Mouse (Mus musculus): Measurements from ENCODE around the gene Setd1b. TPM values are rescaled to one million over a fixed set of nuclear protein-coding genes. Genes with fewer than 3 reads are reported as not detected.

Setd1b gene
- polyA plus RNA-seq, 1 experiment from 2014 or later: 7.4 TPM

DNA sequence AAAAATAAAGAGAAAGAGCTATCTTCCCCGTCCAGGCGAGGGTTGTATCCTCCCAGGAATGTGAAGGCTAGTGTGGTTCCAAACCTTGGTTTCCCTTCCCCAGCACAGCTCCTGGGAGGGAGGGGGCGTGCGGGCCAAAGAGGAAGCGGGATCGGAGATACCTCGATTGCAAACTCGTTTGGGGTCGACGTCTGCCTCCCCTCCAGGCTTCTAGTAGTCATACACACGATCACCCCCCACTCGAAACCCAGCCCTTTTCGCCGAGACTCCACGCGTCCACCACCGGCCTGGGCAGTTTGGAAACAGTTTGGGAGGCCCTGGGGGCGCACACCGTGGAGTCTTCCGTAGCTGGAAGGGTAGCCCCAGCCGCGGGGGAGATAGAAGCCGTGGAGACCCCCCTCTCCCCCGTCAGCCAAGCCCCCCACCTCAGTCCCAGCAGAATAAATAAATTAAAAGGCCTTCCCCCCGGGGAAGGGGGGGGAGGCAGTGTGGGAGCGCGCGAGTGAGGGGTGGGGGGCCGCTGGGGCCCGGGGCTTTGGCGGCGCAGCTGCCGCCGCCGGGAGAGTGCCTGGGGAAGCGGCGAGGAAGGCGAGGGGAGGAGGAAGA lies 335 bp upstream of the Setd1b start:
- peaks cover 55% of the 10 kb centered on the region for H3K4me1 ChIP-seq (replicated peaks)
- H3K9me3 ChIP-seq (replicated peaks): no peaks in the 10 kb centered on the region
- H3K4me2 ChIP-seq: peak overlapping the region; percentile 99
- WGBS: 1% methylated on average over 36 of the region's 38 CpGs
- peaks cover 17% of the 10 kb centered on the region for H3K36me3 ChIP-seq
- peak overlapping the region; percentile 100 for H3K9ac ChIP-seq
- H3K27me3 ChIP-seq (replicated peaks): no peaks in the 10 kb centered on the region
- H3K27ac ChIP-seq (ENCODE audit: poor library complexity, severe bottlenecking): peak overlapping the region; percentile 100
- peak overlapping the region; percentile 94 for H3K4me3 ChIP-seq
- ATAC-seq (ENCODE audit: insufficient number of reproducible peaks, low FRiP score): no peak

- H3K9ac ChIP-seq: peak overlapping the region; percentile 100
- ATAC-seq (ENCODE audit: insufficient number of reproducible peaks, low FRiP score): no peak
- no peaks in the 10 kb centered on the region for H3K27me3 ChIP-seq (replicated peaks)
- H3K9me3 ChIP-seq (replicated peaks): no peaks in the 10 kb centered on the region
- H3K4me1 ChIP-seq (replicated peaks): peaks cover 43% of the 10 kb centered on the region
- WGBS: 3% methylated on average over 24 of the region's 24 CpGs
- H3K4me3 ChIP-seq: peak overlapping the region; percentile 94
- H3K36me3 ChIP-seq: peaks cover 35% of the 10 kb centered on the region
- peak overlapping the region; percentile 100 for H3K27ac ChIP-seq (ENCODE audit: poor library complexity, severe bottlenecking)
- H3K4me2 ChIP-seq: peak overlapping the region; percentile 99
Measured at GRCm38 (mm10) chr5:123143251-123143970, 1.4 kb downstream of the Setd1b start.

GRCm38 (mm10) chr5:123143971-123144745 lies 2.2 kb downstream of the Setd1b start:
- Histone ChIP-seq H3K27me3 (replicated peaks) (no peaks in the 10 kb centered on the region), H3K9me3 (replicated peaks) (no peaks in the 10 kb centered on the region), H3K27ac (ENCODE audit: poor library complexity, severe bottlenecking) (peak overlapping the region; percentile 100), H3K4me1 (replicated peaks) (peaks cover 43% of the 10 kb centered on the region), H3K4me3 (peak overlapping the region; percentile 94), H3K4me2 (peak overlapping the region; percentile 99), H3K9ac (peak overlapping the region; percentile 100), H3K36me3 (peaks cover 42% of the 10 kb centered on the region)
- ATAC-seq (ENCODE audit: insufficient number of reproducible peaks, low FRiP score): no peak
- 8% methylated on average over 17 of the region's 17 CpGs for WGBS

DNA sequence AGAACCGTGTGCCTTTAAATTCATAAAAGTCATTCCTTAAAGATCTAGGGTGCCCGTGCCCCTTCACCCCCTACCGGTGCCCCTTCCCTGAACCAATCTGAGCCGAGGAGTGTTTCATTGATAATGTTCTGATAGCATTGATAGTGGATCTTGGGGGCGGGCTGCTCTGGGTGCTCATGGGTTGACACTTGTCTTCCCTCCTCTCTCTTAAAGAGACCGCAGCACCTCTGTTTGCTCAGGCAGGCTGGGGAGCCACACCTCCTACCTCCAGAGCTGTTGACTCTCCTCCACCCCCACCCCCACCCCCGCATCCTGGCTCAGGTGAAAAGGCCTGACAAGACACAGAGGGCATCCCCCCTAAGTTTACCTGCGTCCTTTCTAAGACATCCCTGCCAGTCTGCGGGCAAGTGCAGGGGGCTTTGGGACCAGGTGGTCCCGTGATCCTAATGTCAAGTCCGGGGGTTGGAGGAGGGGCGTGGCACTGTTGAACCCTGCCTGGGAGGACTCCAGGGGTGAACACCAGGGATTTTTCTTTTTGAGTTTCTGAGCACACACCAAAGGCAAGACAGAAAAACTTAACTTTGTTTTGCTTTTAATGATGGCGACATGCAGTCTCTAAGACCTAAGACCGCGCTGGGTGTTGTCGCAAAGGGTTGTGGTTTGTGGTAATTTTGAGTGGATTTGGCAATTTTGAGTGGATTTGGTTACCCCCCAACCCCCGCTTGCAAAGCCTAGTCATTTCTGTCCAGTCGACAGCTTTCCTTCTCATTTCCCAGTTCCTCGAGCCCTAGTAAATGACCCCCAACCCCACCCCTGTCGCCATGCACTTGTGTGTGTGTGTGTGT lies 3.0 kb downstream of the Setd1b start:
- ATAC-seq (ENCODE audit: insufficient number of reproducible peaks, low FRiP score): no peak
- H3K9me3 ChIP-seq (replicated peaks): no peaks in the 10 kb centered on the region
- H3K4me2 ChIP-seq: peak overlapping the region; percentile 99
- peak overlapping the region; percentile 94 for H3K4me3 ChIP-seq
- H3K4me1 ChIP-seq (replicated peaks): peaks cover 48% of the 10 kb centered on the region
- H3K27ac ChIP-seq (ENCODE audit: poor library complexity, severe bottlenecking): 0 out of 2 replicates have a peak overlapping the region, but pooled peaks have one; percentile 15
- WGBS: 42% methylated on average over 20 of the region's 20 CpGs
- peaks cover 46% of the 10 kb centered on the region for H3K36me3 ChIP-seq
- peak overlapping the region; percentile 100 for H3K9ac ChIP-seq
- H3K27me3 ChIP-seq (replicated peaks): no peaks in the 10 kb centered on the region

GRCm38 (mm10) chr5:123146357-123146756 lies 4.4 kb downstream of the Setd1b start:
- no peak overlapping the region for H3K4me2 ChIP-seq

DNA sequence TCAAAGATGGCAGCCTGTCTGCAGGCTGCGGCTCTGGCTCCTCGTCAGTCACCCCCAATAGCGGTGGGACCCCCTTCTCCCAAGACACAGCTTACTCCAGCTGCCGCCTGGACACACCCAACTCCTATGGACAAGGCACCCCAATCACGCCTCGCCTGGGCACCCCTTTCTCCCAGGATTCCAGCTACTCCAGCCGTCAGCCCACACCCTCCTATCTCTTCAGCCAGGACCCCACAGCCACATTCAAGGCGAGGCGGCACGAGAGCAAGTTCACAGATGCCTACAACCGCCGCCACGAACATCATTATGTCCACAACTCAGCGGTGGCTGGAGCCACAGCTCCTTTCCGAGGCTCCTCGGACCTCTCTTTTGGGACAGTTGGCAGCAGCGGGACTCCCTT lies 5.6 kb downstream of the Setd1b start:
- no peaks in the 10 kb centered on the region for H3K9me3 ChIP-seq (replicated peaks)
- no peak overlapping the region for H3K9ac ChIP-seq
- H3K27me3 ChIP-seq (replicated peaks): no peaks in the 10 kb centered on the region
- H3K4me2 ChIP-seq: no peak overlapping the region
- H3K4me1 ChIP-seq (replicated peaks): peaks cover 65% of the 10 kb centered on the region
- no peak overlapping the region for H3K27ac ChIP-seq (ENCODE audit: poor library complexity, severe bottlenecking)
- ATAC-seq (ENCODE audit: insufficient number of reproducible peaks, low FRiP score): no peak
- H3K4me3 ChIP-seq: no peak overlapping the region
- H3K36me3 ChIP-seq: peaks cover 72% of the 10 kb centered on the region
- WGBS: 78% methylated on average over 17 of the region's 17 CpGs

More at GRCm38 (mm10) chr5:123146357-123146756, 4.4 kb downstream of the Setd1b start:
- Histone ChIP-seq H3K27me3 (replicated peaks) (no peaks in the 10 kb centered on the region), H3K36me3 (peaks cover 59% of the 10 kb centered on the region), H3K9ac (no peak overlapping the region), H3K4me1 (replicated peaks) (peaks cover 62% of the 10 kb centered on the region), H3K4me3 (no peak overlapping the region), H3K27ac (ENCODE audit: poor library complexity, severe bottlenecking) (no peak overlapping the region), H3K9me3 (replicated peaks) (no peaks in the 10 kb centered on the region)
- ATAC-seq (ENCODE audit: insufficient number of reproducible peaks, low FRiP score): no peak
- 87% methylated on average over 11 of the region's 11 CpGs for WGBS

DNA sequence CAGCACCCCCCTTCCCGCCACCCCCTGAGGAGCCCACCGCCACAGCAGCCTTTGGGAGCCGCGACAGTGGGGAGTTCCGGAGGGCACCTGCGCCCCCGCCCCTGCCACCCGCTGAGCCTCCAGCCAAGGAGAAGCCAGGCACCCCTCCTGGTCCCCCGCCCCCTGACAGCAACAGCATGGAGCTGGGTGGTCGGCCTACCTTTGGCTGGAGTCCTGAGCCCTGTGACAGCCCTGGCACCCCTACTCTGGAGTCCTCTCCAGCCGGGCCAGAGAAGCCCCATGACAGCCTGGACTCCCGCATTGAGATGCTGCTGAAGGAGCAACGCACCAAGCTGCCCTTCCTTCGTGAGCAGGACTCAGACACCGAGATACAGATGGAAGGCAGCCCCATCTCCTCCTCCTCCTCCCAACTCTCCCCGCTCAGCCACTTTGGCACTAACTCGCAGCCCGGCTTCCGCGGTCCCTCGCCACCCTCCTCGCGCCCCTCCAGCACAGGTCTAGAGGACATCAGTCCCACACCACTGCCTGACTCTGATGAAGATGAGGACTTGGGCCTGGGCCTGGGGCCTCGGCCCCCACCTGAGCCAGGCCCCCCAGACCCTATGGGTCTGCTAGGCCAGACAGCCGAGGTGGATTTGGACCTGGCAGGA lies 6.2 kb downstream of the Setd1b start:
- H3K9ac ChIP-seq: peak overlapping the region; percentile 23; the same call in 1 of the 2 replicates
- peaks cover 78% of the 10 kb centered on the region for H3K36me3 ChIP-seq
- no peak overlapping the region for H3K27ac ChIP-seq (ENCODE audit: poor library complexity, severe bottlenecking)
- ATAC-seq (ENCODE audit: insufficient number of reproducible peaks, low FRiP score): no peak
- H3K4me1 ChIP-seq (replicated peaks): peaks cover 65% of the 10 kb centered on the region
- WGBS: 81% methylated on average over 25 of the region's 25 CpGs
- no peaks in the 10 kb centered on the region for H3K9me3 ChIP-seq (replicated peaks)
- no peaks in the 10 kb centered on the region for H3K27me3 ChIP-seq (replicated peaks)
- H3K4me3 ChIP-seq: no peak overlapping the region
- H3K4me2 ChIP-seq: 0 out of 2 replicates have a peak overlapping the region, but pooled peaks have one; percentile 59

DNA sequence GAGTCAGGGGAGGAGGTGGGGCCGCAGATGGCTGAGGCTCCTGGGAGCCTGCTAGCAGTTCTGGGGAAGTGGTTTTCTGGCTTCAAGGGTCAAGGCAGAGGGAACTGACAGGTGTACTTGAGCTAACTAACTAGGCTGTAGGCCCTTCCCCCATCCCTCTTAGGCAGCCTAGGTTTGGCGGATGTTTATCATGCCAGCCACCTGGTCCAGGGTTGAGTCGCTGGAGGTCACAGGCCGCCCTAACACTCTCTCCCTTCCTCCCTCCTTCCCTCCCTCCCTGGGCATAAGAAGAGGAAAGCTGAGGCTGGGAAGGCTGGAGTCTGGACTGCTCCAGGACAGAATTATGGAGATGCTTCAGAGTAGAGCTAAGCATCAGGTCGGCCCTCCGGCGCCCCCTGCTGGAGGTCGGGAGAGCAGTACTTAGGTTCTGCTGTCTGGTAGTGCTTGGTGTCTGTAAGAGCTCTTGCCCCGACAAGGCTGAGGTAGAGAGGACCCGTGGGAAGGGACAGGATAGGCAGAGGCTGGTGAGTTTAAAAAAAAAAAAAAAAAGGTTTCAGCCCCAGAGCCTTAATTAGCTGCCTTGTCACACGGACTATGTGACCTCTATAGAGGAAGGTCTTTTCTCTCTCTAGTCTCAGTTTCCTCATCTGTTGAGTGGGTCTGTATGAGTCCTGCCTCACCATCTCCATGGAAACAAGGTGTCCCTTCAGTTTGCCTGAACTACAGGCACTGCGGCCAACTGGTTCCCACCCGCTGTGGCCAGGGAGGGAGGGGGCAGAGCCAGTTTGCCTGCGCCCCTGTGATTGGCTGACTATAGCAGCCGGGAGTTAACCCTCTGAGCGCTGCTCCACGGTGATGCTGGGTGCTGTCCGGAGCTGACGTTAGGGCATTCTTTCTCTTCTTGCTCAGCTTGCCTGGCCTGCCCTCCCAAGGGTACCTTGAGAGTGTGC lies 7.7 kb downstream of the Setd1b start:
- no peaks in the 10 kb centered on the region for H3K27me3 ChIP-seq (replicated peaks)
- 10% methylated on average over 19 of the region's 19 CpGs for WGBS
- ATAC-seq (ENCODE audit: insufficient number of reproducible peaks, low FRiP score): peak; percentile 83
- peak overlapping the region; percentile 59 for H3K4me2 ChIP-seq
- no peaks in the 10 kb centered on the region for H3K9me3 ChIP-seq (replicated peaks)
- H3K4me1 ChIP-seq (replicated peaks): peaks cover 53% of the 10 kb centered on the region
- peak overlapping the region; percentile 8; the same call in 1 of the 2 replicates for H3K27ac ChIP-seq (ENCODE audit: poor library complexity, severe bottlenecking)
- peak overlapping the region; percentile 35 for H3K4me3 ChIP-seq
- peaks cover 93% of the 10 kb centered on the region for H3K36me3 ChIP-seq
- peak overlapping the region; percentile 50; the same call in 1 of the 2 replicates for H3K9ac ChIP-seq

DNA sequence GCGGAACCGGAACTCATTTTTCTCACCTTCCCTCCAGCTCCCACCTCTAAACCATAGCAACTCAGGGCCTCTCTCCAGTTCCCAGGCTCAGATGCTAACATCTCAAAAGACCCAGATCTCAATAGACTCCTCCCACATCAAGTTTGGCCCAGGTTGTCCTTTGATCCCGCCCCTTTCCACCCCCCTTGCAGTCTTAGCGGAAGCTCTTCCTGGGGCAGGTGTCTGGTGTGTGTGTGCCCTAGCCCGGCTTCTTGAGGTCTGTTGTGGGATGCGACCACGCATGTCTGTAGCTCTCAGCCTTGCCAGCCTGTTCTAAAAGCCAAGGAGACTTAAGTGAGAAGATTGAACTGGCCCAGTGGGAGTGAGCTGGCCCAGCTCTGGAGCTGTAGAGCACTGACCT lies 8.6 kb downstream of the Setd1b start:
- Histone ChIP-seq H3K4me2 (peak overlapping the region; percentile 59), H3K9me3 (replicated peaks) (no peaks in the 10 kb centered on the region), H3K27ac (ENCODE audit: poor library complexity, severe bottlenecking) (no peak overlapping the region), H3K4me1 (replicated peaks) (peaks cover 43% of the 10 kb centered on the region), H3K27me3 (replicated peaks) (no peaks in the 10 kb centered on the region), H3K36me3 (peaks cover 93% of the 10 kb centered on the region), H3K9ac (peak overlapping the region; percentile 34), H3K4me3 (peak overlapping the region; percentile 35)
- WGBS: 50% methylated on average over 7 of the region's 7 CpGs
- ATAC-seq (ENCODE audit: insufficient number of reproducible peaks, low FRiP score): 0 out of 2 replicates have a peak, but pooled peaks have one; percentile 3
